Mouse (Mus musculus) v-Abl transformed pro-B cells (cell line): ENCODE results near the gene Abhd14b.
"Not testable (repeated sequence)": the region's sequence is repeated elsewhere in the genome, so short reads cannot be mapped to it uniquely, and the experiment has no call there.

Experiments
- in situ Hi-C, 2 experiments: fragments of 400-800 bp; cut with MboI; formaldehyde crosslinking; loops; one replicate each; pipeline ENCODE4 v1.15.1; 2025; ENCODE audit not compliant: unreplicated experiment in 2 of 2

Abhd14b gene

DNA sequence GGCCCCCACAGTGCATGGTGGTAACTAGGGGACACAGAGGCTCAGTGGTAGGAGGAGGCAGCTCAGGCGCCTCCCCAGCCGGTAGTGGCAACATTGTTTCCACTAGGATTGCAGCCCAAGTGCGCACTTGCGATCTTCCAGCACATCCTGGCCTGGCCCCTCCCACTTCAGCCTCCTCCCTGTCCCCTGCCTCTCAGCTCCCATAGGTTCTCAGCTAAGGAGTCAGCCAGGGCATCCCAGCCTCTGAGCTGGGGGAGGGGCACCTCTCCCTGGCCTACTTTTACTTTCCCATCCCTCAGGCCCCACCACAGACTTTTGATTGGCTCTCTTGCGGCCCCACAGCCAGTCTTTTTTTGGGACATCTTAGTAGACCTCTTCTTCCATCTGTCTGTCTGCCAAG, 24.6 kb downstream of the Abhd14b start:
- in situ Hi-C loops: loop anchor here (10.0 to 25.0 kb wide), 2 partner anchors 47 to 635 kb away; partner anchors contain the start of genes Col6a6 (in 1 of the 2) and Rpl29 (in 1 of the 2)

DNA sequence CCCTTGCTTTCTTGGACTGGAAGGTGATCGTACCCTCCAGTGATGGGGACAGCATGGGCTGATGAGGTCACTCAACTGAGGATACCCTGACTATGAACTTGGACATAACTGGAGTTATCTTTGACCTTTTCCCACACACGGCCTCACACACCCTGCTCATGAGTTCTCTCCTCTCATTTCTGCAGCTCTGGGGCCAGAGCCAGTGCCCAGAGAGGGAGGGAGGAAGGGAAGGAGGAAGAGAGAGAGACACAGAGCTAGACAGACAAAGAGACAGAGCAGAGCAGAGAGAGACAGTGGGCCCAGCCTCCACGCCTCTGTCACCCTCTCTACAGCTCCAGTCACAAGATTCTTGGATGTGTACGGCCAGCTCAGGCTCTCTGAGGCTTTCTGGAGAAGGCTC, 25.1 kb downstream of the Abhd14b start:
- in situ Hi-C loops: loop anchor here (10.0 to 25.0 kb wide), 2 partner anchors 48 to 635 kb away; partner anchors contain the start of genes Col6a6 (in 1 of the 2) and Rpl29 (in 1 of the 2)

DNA sequence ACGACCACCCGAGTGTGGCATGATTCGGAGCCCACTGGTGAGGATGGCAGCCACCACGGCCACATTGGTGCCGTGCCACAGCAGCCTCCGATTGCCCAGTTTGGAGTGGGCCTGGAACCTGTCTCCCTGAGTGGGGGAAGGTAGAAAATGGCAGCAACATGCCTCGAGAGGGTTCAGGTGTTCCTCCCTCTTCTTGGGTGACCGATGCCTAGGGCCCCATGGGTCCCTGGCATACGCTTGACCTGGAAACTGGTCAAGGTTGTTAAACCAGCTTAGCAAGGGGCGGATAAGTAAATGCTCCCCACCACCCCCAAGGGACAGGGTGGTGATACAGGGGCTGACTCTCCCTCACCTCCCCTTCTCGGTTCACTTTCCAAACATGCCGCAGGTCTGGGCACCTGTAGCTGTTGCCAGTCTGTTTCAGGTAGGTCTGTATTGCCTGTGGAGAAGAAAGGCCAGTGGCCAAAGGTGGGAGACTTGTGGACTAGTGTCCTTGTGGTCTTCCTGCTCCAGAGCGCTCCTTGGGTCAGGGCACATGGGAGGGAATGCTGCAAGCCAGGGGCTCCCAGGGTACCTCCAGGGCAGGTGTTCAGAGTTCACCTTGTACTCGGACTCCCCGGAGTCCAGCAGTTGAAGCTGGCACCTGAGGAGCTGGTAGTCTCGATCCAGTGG, 26.0 kb downstream of the Abhd14b start:
- in situ Hi-C loops: loop anchor here (10.0 to 25.0 kb wide), 2 partner anchors 48 to 636 kb away; partner anchors contain the start of genes Col6a6 (in 1 of the 2) and Rpl29 (in 1 of the 2)

DNA sequence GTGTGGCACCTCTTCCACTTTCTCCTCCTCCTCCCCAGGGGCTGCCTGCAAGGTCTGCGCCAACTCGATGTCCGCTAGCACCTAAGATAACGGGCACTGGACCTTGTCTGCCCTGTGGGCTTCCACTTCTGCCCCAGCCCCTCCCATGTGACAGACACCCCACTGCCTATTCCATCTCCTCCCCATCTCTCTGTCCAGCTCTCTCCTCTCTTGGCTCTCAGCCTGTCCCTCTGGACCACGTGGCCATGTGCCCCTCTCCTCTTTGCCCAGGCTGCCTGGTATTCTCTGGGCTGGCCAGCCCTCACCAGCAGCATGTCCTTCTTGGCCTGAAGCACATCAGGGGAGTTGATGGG, 26.5 kb downstream of the Abhd14b start:
- in situ Hi-C loops: loop anchor here (10.0 to 25.0 kb wide), 2 partner anchors 49 to 636 kb away; partner anchors contain the start of genes Col6a6 (in 1 of the 2) and Rpl29 (in 1 of the 2)

DNA sequence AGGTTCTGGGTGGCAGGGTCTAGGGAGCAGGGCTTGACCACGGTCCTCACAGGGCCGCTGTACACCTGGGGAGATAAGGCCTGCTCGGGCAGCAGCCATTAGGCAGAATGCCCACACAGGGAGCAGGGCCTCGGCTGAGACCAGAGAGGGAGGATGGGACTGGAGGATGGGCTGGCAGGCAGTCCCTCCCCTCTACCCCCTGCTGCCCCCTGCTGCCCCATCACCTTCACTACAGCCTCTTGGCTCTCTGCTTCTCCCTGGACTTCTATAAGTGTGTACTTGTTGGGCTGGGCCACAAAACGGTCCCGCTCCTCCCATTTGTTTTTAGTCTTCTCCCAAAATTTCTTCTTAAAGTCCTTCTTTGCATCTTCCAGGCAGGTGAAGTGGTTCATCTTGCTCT, 27.2 kb downstream of the Abhd14b start:
- in situ Hi-C loops: loop anchor here (10.0 to 25.0 kb wide), 2 partner anchors 50 to 637 kb away; partner anchors contain the start of genes Col6a6 (in 1 of the 2) and Rpl29 (in 1 of the 2)

DNA sequence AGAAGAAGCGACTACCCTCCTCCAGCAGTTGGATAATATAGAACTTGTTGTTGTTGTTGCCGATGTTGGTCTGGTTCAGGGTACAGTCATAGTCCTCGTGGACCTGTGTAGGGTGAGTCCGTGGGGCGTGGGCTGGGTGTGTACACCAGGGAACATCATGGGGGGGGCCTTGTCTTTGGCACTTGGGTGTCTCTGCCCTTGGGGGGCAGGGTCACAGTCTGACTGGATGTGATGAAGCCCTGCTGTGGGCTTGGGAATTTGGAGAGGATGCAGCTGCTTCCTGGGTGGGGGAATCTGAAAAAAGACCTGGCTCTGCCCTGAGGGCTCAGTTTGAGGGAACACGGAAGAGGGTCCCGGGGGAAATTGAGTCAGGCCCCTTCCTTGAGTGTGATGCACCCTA, 27.8 kb downstream of the Abhd14b start:
- in situ Hi-C loops: loop anchor here (5.0 to 10.0 kb wide), 2 partner anchors 50 to 258 kb away; partner anchors contain the start of gene Rpl29 (in 1 of the 2)

DNA sequence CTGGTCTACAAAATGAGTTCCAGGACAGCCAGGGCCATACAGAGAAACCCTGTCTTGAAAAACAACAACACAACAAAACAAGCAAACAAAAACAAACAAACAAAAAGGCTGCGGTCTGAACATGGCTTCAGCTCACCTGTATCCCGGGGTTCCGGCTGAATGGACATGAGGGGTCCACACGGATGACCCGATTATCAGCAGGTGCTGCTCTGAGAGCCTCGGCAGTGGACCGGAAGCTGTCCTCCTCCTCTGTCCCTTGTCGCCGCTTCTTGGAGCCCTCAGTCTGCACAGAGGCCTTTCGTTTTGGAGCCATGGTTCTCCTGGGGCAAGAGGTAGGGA, 28.4 kb downstream of the Abhd14b start, which contains the start of gene Rrp9:
TSS of gene Rrp9 (plus strand) at position 301 of the 339 bp plus-strand sequence.
- in situ Hi-C loops: loop anchor here (5.0 to 10.0 kb wide), 2 partner anchors 51 to 258 kb away; partner anchors contain the start of gene Rpl29 (in 1 of the 2)

DNA sequence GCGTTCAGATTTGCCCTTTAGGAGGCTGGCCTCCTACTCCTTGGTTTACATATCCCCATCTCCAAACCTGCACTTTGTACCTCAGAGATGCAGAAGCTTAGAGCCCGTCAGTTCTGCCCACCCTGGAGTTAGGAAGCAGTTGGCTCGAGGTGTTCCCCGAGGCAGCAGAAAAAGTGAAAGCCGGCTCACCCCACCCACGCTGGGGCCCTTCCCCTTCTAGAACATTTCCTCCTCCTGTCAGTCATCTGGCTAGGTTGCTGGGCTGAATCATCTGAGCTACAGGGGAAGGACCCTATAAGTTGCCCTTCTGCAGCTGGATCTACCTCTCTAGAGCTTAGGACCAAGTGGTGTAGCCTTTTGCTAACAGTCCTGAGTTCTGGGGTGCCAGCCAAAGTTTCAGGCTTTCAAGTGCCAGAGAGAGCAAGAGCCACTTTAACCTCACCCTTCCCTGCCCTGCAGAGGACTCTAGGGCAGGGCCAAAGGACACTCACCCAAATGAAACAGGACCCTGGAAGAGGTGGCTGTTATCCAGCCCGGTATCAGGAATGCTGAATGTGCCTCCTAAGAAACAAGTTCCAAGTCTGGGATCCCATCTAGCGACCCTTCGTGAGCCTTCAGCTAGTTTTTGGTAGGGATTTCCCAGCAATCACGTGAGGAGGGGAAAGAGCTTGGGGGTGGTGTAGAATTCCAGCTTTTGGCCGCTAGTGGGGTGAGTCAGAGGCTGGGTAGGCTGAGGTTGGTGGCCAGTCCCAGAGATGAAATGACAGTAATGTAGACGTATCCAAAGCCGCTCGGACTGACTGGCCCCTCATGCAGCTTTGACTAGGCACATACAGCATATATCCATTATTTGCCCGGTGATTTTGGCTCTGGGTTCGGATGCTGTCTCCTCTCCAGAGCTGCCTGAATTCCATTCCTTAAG, 29.0 kb downstream of the Abhd14b start:
- in situ Hi-C loops: loop anchor here (5.0 to 10.0 kb wide), 2 partner anchors 51 to 259 kb away; partner anchors contain the start of gene Rpl29 (in 1 of the 2)

DNA sequence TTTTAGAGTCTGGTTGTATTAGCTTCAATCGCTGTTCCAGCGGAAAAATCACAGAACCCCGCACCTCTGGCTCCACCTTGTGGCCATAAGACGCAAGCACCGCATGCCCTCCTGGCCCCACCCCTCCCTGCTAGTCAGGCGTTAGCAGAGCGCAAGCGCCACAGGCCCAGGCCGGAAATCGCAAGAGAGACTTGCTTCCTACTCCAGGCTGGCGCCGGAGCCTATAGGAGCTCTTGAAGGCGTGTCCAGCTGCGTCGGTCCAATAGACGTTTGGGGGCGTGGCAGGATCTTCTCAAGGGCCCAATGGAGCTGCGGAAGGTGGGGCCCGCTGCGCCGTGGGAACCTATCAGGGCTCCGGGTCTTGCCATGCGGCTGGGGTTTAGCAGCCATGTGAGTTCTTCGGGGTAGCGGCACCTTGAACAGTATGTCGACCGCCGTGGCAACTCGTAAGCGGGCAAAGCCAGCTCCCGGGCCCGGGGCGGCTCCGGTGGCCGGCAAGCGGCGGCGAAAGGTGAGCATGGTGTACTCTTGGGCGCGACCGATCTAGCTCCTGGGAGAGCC, 29.7 kb downstream of the Abhd14b start, which contains the start of gene Parp3:
TSS of gene Parp3 (minus strand) at position 26 of the 561 bp plus-strand sequence.
- in situ Hi-C loops: loop anchor here (5.0 to 10.0 kb wide), 2 partner anchors 52 to 260 kb away; partner anchors contain the start of gene Rpl29 (in 1 of the 2)

DNA sequence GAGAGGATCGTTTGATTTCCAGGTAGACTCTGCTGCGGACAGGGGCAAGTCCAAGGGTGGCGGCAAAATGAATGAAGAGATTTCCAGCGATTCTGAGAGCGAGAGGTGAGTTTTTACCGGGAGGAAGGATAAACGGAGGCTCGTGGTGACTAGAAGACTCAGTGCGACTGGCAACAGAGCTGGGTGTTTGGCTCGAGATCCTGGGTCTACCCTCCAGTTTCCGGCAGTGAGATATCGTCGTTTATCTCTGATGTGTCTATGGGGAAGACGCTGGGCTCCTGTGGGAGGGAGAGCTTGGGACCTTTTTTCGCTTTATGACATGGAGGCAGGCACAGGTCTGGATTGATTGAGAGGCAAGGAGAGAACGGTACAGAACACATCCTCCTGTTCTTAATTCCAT, 30.4 kb downstream of the Abhd14b start:
- in situ Hi-C loops: loop anchor here (5.0 to 10.0 kb wide), 2 partner anchors 53 to 260 kb away; partner anchors contain the start of gene Rpl29 (in 1 of the 2)

DNA sequence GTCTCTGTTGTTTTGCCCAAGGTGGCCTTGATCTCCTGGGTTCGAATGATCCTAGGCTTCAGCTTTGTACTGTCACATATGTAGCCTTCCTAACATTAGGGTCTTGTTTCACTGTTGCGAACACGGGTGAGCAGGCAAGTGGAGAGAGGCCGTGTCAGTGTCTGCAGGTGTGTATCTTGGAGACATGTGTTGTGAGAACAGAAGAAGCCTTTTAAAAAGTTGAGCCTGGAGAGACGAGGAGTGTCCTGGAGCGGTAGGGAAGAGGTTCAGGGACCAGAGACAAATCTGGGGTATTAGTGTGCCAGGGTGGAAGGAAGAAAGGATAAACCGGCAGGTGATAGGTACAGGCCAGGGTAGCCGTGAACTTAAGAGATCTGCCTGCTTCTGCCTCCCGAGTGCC, 30.8 kb downstream of the Abhd14b start:
- in situ Hi-C loops: loop anchor here (5.0 to 10.0 kb wide), 2 partner anchors 53 to 261 kb away; partner anchors contain the start of gene Rpl29 (in 1 of the 2)

DNA sequence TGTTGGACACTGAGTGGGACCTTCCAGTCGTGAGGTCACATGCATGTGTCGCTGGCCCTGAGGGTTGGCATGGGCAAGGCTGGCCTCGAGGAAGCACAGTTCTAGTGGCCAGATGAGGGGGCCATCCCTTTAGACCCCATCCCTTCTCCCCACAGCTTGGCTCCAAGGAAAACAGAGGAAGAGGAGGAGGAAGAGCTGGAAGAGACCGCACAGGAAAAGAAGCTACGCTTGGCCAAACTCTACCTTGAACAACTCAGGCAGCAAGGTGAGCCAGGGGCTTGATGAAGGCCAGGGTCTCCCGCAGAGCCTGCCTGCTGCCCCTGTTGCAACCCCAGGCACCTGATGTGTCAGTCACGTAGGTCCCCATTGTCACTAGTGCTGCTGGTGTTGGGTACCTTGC, 33.3 kb downstream of the Abhd14b start:
- in situ Hi-C loops: no loop called here

DNA sequence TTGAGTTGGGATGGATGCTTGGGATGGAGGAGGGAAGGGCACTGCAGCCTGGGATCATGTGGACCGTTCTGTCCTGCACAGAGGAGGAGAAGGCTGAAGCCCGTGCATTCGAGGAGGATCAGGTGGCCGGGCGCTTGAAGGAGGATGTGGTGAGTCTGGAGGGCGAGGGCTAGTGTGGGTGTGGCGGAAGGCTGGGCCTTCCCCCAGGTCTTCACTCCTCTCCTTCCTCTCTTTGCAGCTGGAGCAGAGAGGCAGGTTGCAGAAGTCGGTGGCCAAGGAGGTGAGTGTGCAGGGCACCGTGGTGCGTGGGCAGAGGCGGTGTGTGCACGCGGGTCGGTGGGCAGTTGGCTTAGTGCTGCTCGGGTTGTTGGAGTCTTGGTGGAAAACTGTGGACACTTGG, 33.8 kb downstream of the Abhd14b start:
- in situ Hi-C loops: no loop called here

DNA sequence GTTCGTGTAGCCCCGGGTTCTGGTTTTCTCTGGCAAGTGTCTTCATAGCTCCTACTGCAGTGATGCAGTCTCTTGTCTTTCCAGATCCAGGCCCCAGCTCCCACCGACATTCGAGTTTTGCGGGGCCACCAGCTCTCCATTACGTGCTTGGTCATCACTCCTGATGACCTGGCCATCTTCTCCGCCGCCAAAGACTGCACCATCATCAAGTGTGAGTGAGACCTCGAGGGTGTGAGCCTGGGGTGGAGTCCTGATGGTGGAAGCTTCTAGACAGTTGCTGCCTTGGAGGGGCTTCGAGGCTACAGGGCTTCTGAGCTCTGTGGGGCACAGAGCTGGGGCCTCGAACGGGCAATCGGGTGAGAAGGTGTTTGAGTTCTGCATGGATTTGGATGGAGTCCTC, 34.4 kb downstream of the Abhd14b start:
- in situ Hi-C loops: no loop called here

DNA sequence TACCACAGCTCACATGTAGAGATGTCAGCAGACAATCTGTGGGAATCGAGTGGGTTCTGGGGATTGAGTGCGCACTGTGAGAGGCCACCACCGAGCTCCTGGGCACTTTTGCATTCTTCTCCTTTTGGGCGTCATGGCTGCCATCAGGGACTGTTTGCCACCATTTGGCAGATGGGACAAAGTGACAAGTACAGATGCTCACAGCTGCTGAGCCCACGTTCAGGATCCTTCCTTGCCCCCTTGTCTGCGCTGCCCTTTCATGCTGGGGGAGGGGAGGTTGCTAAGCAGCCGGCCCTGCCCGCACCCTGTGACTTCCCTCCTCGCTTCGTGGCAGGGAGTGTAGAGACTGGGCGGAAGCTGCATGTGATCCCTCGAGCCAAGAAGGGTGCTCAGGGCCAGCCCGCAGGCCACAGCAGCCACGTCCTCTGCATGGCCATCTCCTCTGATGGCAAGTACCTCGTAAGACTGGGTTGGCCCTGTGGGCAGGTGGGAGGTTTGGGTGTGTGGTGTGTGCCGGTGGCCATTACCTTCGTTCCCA, 35.4 kb downstream of the Abhd14b start:
- in situ Hi-C loops: no loop called here

DNA sequence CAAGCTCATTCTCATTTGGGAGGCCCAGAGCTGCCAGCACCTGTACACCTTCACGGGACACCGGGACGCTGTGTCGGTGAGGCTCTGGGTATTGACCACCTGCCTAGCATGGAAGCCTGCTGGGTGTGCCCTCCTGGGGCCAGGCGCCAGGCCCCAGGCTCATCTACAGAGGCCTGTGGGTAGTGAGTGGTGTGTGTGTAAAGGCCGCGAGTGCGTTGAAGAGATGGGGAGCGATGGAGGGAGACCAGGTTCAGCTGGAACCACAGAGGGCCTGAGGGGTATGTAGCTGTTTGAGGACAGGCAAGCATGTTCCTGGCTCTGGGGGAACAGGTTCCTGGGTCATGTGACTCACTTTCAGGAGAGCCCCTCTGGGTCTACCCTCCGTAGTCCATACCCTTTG, 35.9 kb downstream of the Abhd14b start:
- in situ Hi-C loops: no loop called here

DNA sequence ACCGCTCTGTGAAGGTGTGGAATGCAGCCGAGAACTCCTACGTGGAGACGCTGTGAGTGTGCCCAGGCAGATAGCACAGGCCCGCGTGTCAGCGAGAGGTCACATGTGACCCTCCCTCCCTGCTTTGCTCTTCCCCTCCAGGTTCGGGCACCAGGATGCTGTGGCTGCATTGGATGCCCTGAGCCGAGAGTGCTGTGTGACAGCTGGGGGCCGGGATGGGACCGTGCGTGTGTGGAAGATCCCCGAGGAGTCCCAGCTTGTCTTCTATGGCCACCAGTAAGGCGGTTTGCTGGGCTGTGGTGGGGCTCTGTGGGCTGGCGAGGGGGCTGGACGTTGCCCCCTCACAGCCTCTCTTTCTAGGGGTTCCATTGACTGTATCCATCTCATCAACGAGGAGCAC, 36.3 kb downstream of the Abhd14b start:
- in situ Hi-C loops: no loop called here

DNA sequence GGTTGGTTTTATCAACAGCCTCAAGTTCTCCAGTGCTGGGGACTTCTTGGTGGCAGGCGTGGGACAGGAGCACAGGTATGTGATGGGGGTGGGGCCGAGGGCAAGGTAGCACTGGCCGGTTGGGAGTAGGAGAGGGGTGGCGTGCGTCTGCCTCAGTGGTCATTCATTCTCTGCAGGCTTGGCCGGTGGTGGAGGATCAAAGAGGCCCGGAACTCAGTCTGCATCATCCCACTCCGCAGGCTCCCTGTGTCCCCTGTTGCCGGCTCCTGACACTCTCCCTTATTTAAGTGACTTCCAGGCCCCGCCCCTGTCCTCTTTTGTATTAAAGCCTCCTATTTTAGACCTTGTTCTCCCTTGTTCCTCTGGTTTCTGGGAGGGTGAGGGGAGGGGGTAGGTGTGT, 37.8 kb downstream of the Abhd14b start:
- in situ Hi-C loops: no loop called here

DNA sequence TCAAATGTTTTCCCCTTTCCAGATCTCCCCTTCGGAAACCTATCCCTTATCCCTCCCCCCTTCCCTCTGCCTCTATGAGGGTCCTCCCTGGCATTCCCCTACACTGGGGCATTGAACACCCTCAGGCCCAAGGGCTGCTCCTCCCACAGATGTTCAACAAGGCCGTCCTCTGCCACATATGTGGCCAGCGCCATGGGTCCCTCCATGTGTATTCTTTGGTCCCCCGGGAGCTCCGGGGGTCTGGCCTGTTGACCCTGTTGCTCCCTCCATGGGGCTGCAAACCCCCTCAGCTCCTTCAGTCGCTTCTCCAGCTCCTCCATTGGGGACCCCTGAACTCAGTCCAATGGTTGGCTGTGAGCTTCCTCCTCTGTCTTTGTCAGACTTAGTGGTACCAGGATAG, 40.3 kb downstream of the Abhd14b start:
- in situ Hi-C loops: not testable (repeated sequence)

DNA sequence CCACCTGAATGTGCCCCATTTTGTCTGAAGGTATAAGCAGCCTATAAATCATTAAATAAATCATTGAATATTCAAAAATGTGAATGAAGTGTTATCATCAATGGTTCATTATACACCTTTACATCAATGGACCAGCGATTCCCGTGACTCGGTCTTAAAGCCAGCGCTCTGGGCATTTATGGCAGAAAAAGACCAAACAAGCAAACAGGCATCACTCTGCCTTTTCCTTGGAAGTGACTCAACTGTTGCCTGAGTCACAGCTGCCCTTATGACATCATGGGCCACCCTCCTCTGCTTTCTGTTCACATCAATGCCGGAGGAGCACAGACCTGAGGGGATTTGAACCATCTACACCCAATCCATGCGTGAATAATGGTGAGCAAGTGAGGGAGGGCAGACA, 52.4 kb downstream of the Abhd14b start, which contains the start of gene Iqcf1:
TSS of gene Iqcf1 (plus strand) at position 301 of the 400 bp plus-strand sequence.
- in situ Hi-C loops: no loop called here
